Mouse (Mus musculus): Measurements from ENCODE around the gene Olfr1053.
"Not testable (repeated sequence)": the region's sequence is repeated elsewhere in the genome, so short reads cannot be mapped to it uniquely, and the experiment has no call there.

The Olfr1053 gene

DNA sequence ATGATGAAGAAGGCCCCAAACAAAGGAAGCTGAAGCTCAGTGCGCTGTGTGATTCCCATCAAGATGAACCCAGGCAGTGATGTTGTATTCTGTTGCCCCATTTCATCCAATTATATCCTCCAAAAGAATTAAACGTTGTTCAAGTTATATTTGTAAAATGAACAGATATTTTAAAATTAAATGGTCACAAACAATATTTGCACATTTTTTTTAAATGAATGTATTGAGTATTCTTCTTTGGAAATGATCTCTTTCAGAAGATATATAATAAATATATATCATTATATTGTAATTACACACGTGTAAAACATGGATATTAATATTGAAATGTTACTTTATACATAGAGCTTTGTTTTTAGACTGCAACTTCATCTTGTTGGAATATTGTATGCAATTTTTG, at the start of gene Olfr1053:
TSS of gene Olfr1053 (minus strand) at position 101 of the 400 bp plus-strand sequence.
- DNase-seq, result no peak

DNA sequence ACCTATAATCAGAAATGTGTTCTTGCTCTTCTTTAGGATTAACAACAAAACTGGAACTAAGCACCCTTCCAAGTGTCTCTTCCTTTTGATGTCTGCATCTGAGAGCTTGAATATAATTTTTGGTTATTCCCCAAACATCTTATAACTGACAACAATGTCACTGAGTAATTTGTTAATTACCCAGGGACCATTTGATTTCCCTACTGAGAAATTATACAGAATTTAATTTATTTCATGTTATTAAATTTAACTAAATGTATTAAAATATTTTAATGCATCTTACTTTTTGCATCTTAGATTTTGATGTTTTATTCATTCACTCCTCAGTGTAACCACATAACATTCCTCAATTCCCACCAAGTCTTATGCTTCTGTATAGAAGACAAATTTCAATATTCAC, 47.3 kb upstream of the Olfr1053 start, which contains the start of gene Olfr1056:
TSS of gene Olfr1056 (minus strand) at position 101 of the 400 bp plus-strand sequence.
- no peak for DNase-seq

GRCm38 (mm10) chr2:86351751-86352150, 36.7 kb upstream of the Olfr1053 start:
- DNase-seq, result not testable (repeated sequence)

DNA sequence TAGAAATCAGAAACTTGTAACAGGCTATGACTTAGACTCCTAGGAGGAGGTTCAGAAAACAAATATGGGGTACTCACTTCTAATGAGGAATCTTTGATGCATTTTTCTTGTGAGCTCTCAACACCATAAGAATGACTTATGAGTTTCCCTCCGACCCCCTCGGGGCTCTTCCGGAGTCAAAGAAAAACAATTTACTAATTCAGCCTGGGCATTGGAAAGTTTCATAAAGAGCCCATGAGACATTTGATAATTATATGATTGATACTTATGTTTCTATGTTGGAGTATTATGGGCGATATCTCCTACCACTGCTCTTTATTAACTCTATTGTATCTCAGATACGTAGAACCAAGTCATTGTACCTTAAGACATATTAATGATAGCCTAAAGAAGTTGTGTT, 35.1 kb upstream of the Olfr1053 start, which contains the start of gene Olfr1055:
TSS of gene Olfr1055 (minus strand) at position 101 of the 400 bp plus-strand sequence.
- no peak for DNase-seq

DNA sequence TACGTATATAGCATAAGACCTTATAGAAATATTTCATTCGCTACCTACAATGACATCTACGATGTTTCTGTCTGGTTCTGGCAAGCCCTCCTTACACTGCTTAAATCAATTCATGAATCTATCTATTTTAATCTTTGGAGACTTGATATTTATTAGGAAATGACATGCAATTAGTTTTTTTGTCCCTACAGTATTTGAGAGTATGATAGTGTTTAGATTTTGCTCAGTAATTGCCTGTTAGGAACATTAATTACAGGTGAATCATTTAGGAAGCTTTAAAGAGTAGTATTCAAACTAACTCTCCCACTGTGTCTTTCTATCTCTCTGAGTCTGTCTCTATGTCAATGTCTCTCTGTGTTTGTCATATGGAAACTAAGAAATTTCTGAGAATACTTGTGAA, 20.2 kb upstream of the Olfr1053 start, which contains the start of gene Olfr1054:
TSS of gene Olfr1054 (minus strand) at position 101 of the 400 bp plus-strand sequence.
- DNase-seq, result no peak

DNA sequence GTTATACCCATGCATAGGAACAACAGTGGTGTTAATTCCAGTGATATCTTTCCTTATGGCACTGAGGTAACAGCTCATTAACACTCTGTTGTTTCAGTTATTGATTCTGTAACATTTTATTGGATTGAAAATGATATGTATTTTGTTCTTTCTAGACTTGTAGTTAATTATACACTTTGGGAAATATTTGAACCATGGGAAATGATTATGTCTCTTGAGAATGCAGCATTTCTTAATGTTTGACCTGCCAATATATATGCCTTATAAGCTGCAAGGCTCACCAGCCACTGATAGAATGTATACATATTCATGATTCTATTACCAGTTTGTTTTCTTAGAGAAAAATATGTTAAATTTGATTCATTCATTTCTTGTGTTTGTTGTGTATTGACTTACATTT, 22.9 kb downstream of the Olfr1053 start, which contains the start of gene Olfr1052:
TSS of gene Olfr1052 (plus strand) at position 301 of the 400 bp plus-strand sequence.
- DNase-seq, result no peak

GRCm38 (mm10) chr2:86278988-86279387, 36.1 kb downstream of the Olfr1053 start, which contains the start of gene Olfr1051:
Olfr1051 (minus strand) TSS chr2:86279088.
- DNase-seq, result not testable (repeated sequence)

Measured in kidney, adult 8-10 months (tissue).